Mouse (Mus musculus): ENCODE measurements around the gene Mak. TPM values are rescaled to one million over a fixed set of nuclear protein-coding genes. Genes with fewer than 3 reads are reported as not detected.
"Not testable (repeated sequence)": the region's sequence is repeated elsewhere in the genome, so short reads cannot be mapped to it uniquely, and the experiment has no call there.

Gene Mak
- polyA plus RNA-seq, 1 experiment from 2014 or later, result 1.1 TPM

DNA sequence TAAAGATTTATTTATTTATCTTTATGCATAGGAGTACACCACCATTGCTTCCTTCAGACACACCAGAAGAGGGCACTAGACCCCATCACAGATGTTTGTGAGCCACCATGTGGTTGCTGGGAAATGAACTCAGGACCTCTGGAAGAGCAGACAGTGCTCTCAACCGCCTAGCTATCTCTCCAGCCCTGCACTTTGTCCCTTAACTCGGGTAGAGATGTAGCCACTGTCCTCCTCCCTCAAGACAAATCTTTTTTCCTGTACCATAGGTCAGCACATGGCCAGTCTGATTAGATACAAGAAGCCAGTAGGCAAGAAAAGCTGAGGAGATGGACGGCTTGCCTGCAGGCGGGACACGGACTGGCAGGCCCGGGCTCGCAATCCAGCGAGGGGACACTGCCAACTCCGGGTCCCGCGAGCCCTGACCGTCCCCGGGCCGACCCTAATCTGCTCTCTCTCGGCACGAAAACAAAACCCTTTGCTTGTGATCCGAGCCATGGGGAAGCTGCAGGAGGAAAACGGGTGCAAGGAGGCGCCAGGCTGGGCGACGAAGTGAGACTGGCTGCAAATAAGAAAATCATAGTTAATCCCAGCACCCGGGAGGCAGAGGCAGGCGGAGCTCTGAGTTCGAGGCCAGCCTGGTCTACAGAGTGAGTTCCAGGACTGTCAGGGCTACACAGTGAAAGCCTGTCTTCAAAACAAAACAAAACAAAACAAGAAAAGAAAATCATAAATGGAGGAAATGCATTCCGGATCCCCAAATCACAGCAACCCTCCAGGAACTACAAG is 79.2 kb downstream of the Mak start:
- Histone ChIP-seq H3K9ac (replicated peaks; ENCODE audit: low read depth, low read length) (peak overlapping the region; percentile 29), H3K27me3 (ENCODE audit: control insufficient read depth, insufficient read depth, low read length) (no peaks in the 10 kb centered on the region), H3K9me3 (ENCODE audit: control insufficient read depth, low read depth, low read length) (no peaks in the 10 kb centered on the region), H3K4me2 (replicated peaks; ENCODE audit: low read depth, low read length) (peak overlapping the region; percentile 86), H3K4me1 (ENCODE audit: control insufficient read depth, insufficient read depth, low read length) (peaks cover 7% of the 10 kb centered on the region; the same call in 1 of the 2 replicates), H3K4me3 (ENCODE audit: low read depth, low read length) (peak overlapping the region; percentile 93), H3K36me3 (ENCODE audit: control insufficient read depth, insufficient read depth, low read length) (peaks cover 10% of the 10 kb centered on the region), H3K27ac (ENCODE audit: low read length) (peak overlapping the region; percentile 93)
- 1% methylated on average over 25 of the region's 25 CpGs for WGBS
- ATAC-seq (ENCODE audit: insufficient number of reproducible peaks, insufficient read depth, low FRiP score, low read depth), result peak; percentile 40; the same call in 1 of the 2 replicates

DNA sequence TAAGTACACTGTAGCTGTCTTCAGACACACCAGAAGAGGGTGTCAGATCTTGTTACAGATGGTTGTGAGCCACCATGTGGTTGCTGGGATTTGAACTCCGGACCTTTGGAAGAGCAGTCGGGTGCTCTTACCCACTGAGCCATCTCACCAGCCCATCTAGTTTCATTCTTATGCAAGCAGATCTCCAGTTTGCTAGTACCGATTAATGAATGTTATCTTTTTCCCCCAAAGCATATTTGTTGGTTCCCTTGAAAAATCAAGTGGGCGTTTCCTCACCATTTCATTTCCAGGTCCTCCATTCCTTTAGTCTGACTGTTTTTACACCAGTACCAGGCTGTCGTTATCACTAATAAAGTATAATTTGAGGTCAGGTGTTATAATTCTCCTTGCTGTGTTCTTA is 81.0 kb downstream of the Mak start:
- peaks cover 12% of the 10 kb centered on the region; the same call in 1 of the 2 replicates for H3K4me1 ChIP-seq (ENCODE audit: control insufficient read depth, insufficient read depth, low read length)
- H3K27ac ChIP-seq (ENCODE audit: low read length); H3K4me3 ChIP-seq (ENCODE audit: low read depth, low read length); H3K27me3 ChIP-seq (ENCODE audit: control insufficient read depth, insufficient read depth, low read length); ATAC-seq (ENCODE audit: insufficient number of reproducible peaks, insufficient read depth, low FRiP score, low read depth); H3K36me3 ChIP-seq (ENCODE audit: control insufficient read depth, insufficient read depth, low read length); H3K4me2 ChIP-seq (replicated peaks; ENCODE audit: low read depth, low read length); H3K9ac ChIP-seq (replicated peaks; ENCODE audit: low read depth, low read length); H3K9me3 ChIP-seq (ENCODE audit: control insufficient read depth, low read depth, low read length): not testable (repeated sequence)
- WGBS, result 92% methylated on average over 5 of the region's 5 CpGs

- H3K4me2 ChIP-seq (replicated peaks; ENCODE audit: low read depth, low read length), result peak overlapping the region; percentile 31
- 2% methylated on average over 8 of the region's 8 CpGs for WGBS
Measured at GRCm38 (mm10) chr13:40994487-40995263, 84.8 kb downstream of the Mak start.

GRCm38 (mm10) chr13:40988418-40988817 is 91.1 kb downstream of the Mak start:
- H3K4me1 ChIP-seq (ENCODE audit: control insufficient read depth, insufficient read depth, low read length), result no peaks in the 10 kb centered on the region
- H3K27ac ChIP-seq (ENCODE audit: low read length), result no peak overlapping the region
- no peak for ATAC-seq (ENCODE audit: insufficient number of reproducible peaks, insufficient read depth, low FRiP score, low read depth)
- H3K4me3 ChIP-seq (ENCODE audit: low read depth, low read length), result no peak overlapping the region
- 63% methylated on average over 2 of the region's 2 CpGs for WGBS
- no peaks in the 10 kb centered on the region for H3K27me3 ChIP-seq (ENCODE audit: control insufficient read depth, insufficient read depth, low read length)
- no peak overlapping the region for H3K9ac ChIP-seq (replicated peaks; ENCODE audit: low read depth, low read length)
- no peaks in the 10 kb centered on the region for H3K9me3 ChIP-seq (ENCODE audit: control insufficient read depth, low read depth, low read length)
- H3K36me3 ChIP-seq (ENCODE audit: control insufficient read depth, insufficient read depth, low read length), result no peaks in the 10 kb centered on the region
- no peak overlapping the region for H3K4me2 ChIP-seq (replicated peaks; ENCODE audit: low read depth, low read length)

More at GRCm38 (mm10) chr13:40994487-40995263, 84.8 kb downstream of the Mak start:
- Histone ChIP-seq H3K27ac (ENCODE audit: low read length) (peak overlapping the region; percentile 45; the same call in 1 of the 2 replicates), H3K4me1 (ENCODE audit: control insufficient read depth, insufficient read depth, low read length) (0 out of 2 replicates have a peak, but pooled peaks cover 5% of the 10 kb centered on the region), H3K36me3 (ENCODE audit: control insufficient read depth, insufficient read depth, low read length) (no peaks in the 10 kb centered on the region), H3K27me3 (ENCODE audit: control insufficient read depth, insufficient read depth, low read length) (no peaks in the 10 kb centered on the region), H3K9me3 (ENCODE audit: control insufficient read depth, low read depth, low read length) (no peaks in the 10 kb centered on the region), H3K4me3 (ENCODE audit: low read depth, low read length) (no peak overlapping the region), H3K9ac (replicated peaks; ENCODE audit: low read depth, low read length) (no peak overlapping the region)
- peak; percentile 23; the same call in 1 of the 2 replicates for ATAC-seq (ENCODE audit: insufficient number of reproducible peaks, insufficient read depth, low FRiP score, low read depth)

DNA sequence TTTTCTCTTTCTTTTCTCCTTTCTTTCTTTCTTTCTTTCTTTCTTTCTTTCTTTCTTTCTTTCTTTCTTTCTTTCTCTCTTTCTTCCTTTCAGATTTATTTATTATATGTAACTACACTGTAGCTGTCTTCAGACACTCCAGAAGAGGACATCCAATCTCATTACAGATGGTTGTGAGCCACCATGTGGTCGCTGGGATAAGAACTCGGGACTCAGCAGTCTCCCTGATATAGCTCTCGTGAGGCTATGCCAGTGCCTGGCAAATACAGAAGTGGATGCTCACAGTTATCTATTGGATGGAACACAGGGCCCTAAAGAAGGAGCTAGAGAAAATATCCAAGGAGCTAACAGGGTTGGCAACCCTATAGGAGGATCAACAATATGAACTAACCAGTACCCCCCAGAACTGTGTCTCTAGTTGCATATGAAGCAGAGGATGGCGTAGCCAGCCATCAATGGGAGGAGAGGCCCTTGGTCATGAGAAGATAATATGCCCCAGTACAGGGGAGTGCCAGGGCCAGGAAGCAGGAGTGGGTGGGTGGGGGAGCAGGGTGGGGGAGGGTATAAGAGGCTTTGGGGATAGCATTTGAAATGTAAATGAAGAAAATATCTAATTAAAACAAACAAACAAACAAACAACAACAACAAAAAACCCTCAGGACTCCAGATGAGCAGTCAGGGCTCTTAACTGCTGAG is 91.8 kb downstream of the Mak start:
- not testable (repeated sequence) for H3K9ac ChIP-seq (replicated peaks; ENCODE audit: low read depth, low read length); H3K9me3 ChIP-seq (ENCODE audit: control insufficient read depth, low read depth, low read length); H3K4me3 ChIP-seq (ENCODE audit: low read depth, low read length); ATAC-seq (ENCODE audit: insufficient number of reproducible peaks, insufficient read depth, low FRiP score, low read depth); H3K4me2 ChIP-seq (replicated peaks; ENCODE audit: low read depth, low read length); H3K4me1 ChIP-seq (ENCODE audit: control insufficient read depth, insufficient read depth, low read length); H3K36me3 ChIP-seq (ENCODE audit: control insufficient read depth, insufficient read depth, low read length); H3K27me3 ChIP-seq (ENCODE audit: control insufficient read depth, insufficient read depth, low read length); H3K27ac ChIP-seq (ENCODE audit: low read length)
- WGBS, result 67% methylated on average over 4 of the region's 4 CpGs

- no peak for ATAC-seq (ENCODE audit: insufficient number of reproducible peaks, insufficient read depth, low FRiP score, low read depth)
- H3K36me3 ChIP-seq (ENCODE audit: control insufficient read depth, insufficient read depth, low read length), result no peaks in the 10 kb centered on the region
- H3K4me3 ChIP-seq (ENCODE audit: low read depth, low read length), result no peak overlapping the region
- no peak overlapping the region for H3K27ac ChIP-seq (ENCODE audit: low read length)
- H3K9me3 ChIP-seq (ENCODE audit: control insufficient read depth, low read depth, low read length), result no peaks in the 10 kb centered on the region
- WGBS, result 92% methylated on average over 5 of the region's 5 CpGs
- no peak overlapping the region for H3K4me2 ChIP-seq (replicated peaks; ENCODE audit: low read depth, low read length)
- no peaks in the 10 kb centered on the region for H3K27me3 ChIP-seq (ENCODE audit: control insufficient read depth, insufficient read depth, low read length)
- no peaks in the 10 kb centered on the region for H3K4me1 ChIP-seq (ENCODE audit: control insufficient read depth, insufficient read depth, low read length)
- no peak overlapping the region for H3K9ac ChIP-seq (replicated peaks; ENCODE audit: low read depth, low read length)
Measured at GRCm38 (mm10) chr13:40986081-40986480, 93.4 kb downstream of the Mak start.

DNA sequence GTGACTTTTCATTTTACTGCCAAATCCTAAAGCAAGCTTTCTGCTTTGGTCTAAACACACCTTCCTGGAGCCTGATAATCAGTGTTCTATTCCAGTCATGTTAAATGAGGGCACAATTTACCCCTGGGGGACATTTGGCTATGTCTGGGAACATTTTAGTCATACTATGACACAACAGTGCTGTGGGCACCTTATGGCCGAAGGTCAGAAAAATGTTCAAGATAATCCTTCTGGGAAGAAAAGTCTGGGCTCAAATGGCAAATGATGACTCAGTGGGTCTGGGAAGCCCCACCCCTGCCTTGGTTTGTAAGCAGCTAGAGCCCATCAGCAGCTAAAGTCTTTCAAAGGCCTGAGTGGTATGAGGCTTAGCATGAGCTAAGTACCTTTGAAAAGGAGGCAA is 96.7 kb downstream of the Mak start:
- 92% methylated on average over 1 of the region's 1 CpGs for WGBS
- no peak for ATAC-seq (ENCODE audit: insufficient number of reproducible peaks, insufficient read depth, low FRiP score, low read depth)
- no peak overlapping the region for H3K4me2 ChIP-seq (replicated peaks; ENCODE audit: low read depth, low read length)

DNA sequence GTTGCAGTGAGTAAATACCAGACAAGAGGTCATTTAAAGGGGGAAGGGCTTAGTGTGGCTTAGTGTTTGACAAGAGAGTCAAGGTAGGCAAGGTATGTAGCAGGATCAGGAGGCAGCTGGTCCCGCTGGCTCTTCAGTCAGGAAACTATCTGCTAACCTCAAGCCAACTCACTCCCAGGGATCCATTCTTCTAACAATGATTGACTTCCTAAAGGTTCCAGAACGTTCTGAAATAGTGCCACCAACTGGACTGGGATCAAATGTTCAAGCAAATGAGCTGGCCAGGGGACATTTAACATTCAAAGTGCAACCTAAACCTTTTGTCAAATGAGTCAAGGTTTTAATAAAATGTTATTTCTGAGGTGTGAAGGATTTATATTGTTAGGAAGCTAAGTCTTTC is 100.2 kb downstream of the Mak start:
- Histone ChIP-seq H3K27me3 (ENCODE audit: control insufficient read depth, insufficient read depth, low read length) (no peaks in the 10 kb centered on the region), H3K4me1 (ENCODE audit: control insufficient read depth, insufficient read depth, low read length) (no peaks in the 10 kb centered on the region), H3K27ac (ENCODE audit: low read length) (no peak overlapping the region; the same call in 1 of the 2 replicates), H3K36me3 (ENCODE audit: control insufficient read depth, insufficient read depth, low read length) (no peaks in the 10 kb centered on the region), H3K9ac (replicated peaks; ENCODE audit: low read depth, low read length) (no peak overlapping the region), H3K4me3 (ENCODE audit: low read depth, low read length) (no peak overlapping the region), H3K9me3 (ENCODE audit: control insufficient read depth, low read depth, low read length) (no peaks in the 10 kb centered on the region), H3K4me2 (replicated peaks; ENCODE audit: low read depth, low read length) (no peak overlapping the region)
- no peak for ATAC-seq (ENCODE audit: insufficient number of reproducible peaks, insufficient read depth, low FRiP score, low read depth)
- 49% methylated on average over 2 of the region's 2 CpGs for WGBS

More for the DNA sequence above, 96.7 kb downstream of the Mak start:
- Histone ChIP-seq H3K36me3 (ENCODE audit: control insufficient read depth, insufficient read depth, low read length) (no peaks in the 10 kb centered on the region), H3K4me3 (ENCODE audit: low read depth, low read length) (no peak overlapping the region), H3K9ac (replicated peaks; ENCODE audit: low read depth, low read length) (no peak overlapping the region), H3K27ac (ENCODE audit: low read length) (no peak overlapping the region), H3K4me1 (ENCODE audit: control insufficient read depth, insufficient read depth, low read length) (no peaks in the 10 kb centered on the region), H3K27me3 (ENCODE audit: control insufficient read depth, insufficient read depth, low read length) (no peaks in the 10 kb centered on the region), H3K9me3 (ENCODE audit: control insufficient read depth, low read depth, low read length) (no peaks in the 10 kb centered on the region)
